Mouse (Mus musculus) CD8-positive naive resting alpha-beta T cell, adult 2 months (primary cell): ENCODE data around the gene Dclre1c.

Experiments
- DNase-seq, 2 experiments: peaks; one replicate each; pipeline ENCODE4 v3.0.0; 2022; ENCODE audit warnings: low read depth in 2 of 2, low spot score in 2 of 2

Gene Dclre1c

DNA sequence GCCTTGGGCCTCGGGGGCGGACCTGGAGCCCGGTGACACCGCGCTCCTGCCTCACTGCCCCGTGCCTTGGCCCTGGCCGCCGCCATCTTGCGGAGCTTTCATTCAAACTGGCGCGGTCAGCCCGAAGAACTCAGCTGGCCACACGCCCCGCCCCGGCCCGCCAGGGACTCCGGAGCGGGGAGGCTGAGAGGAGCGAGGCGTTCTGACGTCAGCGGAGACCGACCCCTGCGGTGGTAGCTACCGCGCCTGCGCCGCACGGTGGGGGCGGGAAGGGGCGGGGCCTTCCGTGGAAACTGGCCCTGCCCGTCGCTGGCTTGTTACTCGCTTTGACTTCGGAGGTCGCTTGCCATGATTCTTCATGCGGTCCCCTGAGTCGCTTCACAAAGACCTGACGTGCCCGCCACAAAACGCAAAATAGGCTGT lies 50.9 kb downstream of the Dclre1c start, which contains the start of gene Suv39h2:
Suv39h2 (minus strand) TSS at position 171 of the 423 bp plus-strand sequence.
- DNase-seq = peak; percentile 97

DNA sequence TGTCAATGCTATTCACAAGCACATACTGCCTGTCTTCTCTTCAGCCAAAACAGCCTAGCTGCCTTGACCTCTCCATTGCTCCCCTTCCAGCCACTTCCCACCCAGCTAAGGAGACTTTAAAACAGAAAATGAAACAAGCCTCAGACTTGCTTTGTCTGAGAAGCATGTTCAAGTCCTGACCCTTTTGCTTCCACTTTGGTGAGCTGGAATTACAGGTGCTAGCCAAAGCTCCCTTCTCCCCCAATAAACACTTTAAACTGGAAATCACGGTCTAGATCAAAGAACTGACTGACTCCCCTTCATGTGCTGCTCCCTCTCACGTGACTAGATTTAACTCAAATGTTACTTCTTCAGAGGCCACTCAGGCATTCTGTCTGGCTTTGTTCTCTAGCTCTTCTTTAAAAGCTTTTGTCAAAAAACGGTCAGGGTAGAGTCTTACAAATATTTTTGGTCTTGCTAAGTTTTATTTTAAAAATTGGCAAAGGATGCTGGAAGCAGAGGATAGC lies 51.9 kb downstream of the Dclre1c start:
- peak in 1 of 2 experiments; percentile 3 for DNase-seq

DNA sequence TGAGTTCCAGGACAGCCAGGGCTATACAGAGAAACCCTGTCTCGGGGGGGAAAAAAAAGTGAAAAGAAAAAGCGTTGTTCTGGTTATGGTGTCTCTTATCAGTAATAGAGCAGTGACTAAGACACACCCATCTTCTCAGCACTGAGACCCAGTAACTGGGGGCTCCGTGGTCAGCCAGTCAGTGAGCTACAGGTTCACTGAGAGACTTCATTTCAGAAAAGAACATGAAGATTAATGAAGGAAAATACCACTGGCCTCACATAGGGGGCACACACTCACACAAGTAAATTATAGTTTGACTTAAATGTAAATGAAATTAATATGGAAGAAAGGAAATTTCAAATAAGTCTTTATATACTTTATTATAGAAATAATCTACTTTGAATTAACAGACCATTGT lies 56.3 kb downstream of the Dclre1c start:
- no peak for DNase-seq

DNA sequence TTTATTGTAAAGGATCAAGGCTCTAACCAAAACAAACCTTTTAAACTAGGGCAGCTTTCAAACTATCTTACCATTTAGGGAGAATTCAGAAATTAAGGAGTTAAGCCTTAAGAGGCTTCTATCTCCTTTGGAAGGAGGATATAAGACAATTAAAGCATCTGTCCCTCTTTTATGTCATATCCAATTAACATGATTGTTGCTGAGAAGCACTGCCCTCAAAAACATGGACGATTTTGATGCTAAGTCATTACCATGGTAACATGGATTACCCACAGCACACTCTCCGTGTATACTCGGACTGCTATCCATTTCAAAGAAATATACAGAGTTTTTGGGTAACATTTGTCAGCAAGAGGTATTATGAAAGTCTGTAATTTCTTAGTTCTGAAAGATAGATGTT lies 65.9 kb downstream of the Dclre1c start:
- no peak for DNase-seq

DNA sequence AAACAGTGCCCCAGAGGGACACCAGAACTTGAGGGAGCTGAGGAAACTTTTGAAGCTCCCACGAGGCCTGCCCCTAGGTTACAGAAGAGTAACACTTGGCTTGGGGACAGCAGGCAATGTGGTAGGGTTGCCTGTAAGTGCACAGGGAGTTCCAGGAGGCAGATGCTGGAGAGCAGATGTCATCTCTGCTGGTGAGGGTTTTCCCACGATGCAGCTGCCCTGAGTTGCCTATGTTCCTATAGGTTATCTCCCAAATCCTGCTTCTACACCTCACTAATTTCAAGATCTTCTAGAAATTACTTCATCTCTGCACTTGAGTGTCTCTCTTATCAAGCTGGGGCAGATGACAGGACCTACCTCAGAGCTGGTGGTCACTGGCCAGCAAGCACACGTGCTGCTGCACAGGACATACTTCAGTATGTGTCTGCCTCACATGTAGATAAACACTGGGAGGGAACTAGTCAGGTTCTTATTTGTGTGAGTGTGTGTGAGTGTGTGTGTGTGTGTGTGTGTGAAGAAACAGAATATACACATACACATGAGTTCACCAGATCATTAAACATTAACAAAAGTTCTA lies 70.0 kb downstream of the Dclre1c start:
- no peak for DNase-seq

DNA sequence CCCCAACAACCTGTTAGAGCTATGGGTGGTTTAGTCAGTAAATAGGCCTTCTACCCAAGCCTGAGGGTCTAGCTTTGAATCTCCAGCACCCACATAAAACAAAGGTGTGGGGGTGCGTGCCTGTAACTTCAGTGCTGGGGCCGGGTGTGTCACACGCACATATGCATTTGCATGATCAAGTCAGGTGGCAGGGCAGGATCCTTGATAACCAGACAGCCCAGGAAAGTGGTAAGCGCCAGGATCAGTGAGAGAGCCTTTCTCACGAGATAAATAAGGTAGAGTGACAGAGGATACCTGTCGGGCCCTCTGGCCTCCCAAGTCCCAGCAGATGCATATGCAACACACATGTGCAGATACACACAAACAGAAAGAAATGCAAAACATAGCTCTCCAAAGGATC lies 75.6 kb downstream of the Dclre1c start:
- no peak for DNase-seq

DNA sequence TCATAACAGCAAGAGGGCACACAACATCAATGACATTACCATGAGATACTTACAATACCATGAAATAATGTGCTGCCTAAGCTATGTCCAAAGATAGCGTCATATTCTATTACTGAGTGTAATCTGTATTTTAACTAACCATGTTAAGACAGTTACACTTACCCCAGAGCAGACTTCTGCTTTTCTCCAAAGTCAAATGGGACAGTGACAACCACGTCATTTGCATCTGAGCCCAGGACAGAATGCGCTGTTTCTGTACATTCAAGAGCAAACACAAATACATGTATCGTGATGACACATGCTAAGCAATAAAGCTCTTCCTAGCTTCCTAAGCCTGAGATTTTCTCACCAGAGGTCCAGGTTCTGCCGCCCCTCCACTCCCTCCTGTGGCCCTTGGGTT lies 77.0 kb downstream of the Dclre1c start:
- no peak for DNase-seq

DNA sequence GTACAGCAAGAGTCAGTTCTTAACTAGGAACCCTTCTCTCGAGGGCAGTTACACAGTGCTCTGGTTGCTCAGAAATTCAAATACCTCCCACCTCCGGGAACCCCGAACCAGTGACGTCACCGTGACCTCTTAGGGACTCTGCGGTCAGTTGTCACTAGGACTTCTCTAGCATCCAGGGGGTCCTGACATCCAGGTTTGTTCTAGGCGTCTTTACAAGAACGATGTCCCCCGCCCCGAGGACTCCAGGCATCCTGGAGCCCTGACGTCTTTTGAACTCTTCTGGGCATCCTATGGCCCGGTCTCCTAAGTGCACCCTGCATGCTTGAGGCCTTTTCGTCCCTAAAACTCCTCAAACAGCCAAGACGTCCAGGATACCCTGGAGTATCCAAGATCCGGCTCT lies 88.1 kb downstream of the Dclre1c start:
- DNase-seq = peak in 1 of 2 experiments; percentile 25

DNA sequence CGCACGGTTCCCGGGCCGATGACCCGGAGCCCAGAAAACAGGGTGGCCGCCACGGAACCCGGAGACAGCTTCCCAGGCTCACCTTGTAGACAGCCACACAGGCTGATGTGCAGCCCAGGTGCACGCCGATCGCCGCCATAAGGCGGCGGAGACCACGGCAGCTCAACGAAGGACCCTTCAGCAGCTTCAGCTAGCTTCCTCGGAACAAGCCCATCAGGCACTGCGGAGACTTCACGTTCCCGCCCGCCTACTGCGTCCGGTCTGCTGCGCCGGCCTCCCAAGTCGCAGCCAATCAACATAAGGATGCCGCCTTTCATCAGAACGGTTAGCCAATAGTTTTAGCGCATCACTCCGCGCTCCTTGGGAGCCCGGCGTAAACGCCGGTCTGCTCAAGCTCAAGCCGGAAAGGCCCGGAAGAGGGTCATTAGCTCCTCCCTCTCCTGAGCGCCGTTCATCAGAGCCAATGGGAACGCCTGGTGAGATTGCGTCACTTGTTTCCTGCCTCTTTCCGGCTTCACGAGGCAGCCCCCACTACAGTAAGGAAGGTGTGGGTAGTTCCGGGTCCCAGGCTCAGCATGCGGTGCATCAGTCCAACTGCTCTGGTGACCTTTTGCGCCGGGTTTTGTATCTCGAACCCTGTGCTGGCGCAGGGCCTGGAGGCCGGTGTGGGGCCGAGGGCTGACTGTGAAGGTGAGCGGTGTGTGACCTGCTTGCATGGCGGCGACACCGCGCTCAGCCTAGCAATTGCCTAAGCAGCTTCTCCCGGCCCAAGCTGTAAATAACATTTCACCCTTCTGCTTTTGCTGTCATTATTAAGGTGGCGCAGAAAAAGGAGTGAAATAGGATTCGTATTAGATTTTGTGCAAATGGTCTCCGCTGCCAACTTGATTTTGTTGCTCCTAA lies 88.9 kb downstream of the Dclre1c start, which contains the start of the genes Gm45902, Hspa14 and Cdnf:
Gm45902 (minus strand) TSS at position 239 of the 903 bp plus-strand sequence.
Hspa14 (minus strand) TSS at position 263 of the 903 bp plus-strand sequence.
Cdnf (plus strand) TSS at position 479 of the 903 bp plus-strand sequence.
- peak; percentile 95 for DNase-seq
